Mouse (Mus musculus) adrenal gland (tissue): ENCODE data around the gene Fli1.

ENCODE experiments used
- intact Hi-C: fragments of 180-260 bp; cut with DNase I; formaldehyde crosslinking; loops from one replicate; pipeline ENCODE4 v1.15.1; 2025
- long read RNA-seq, 2 experiments: library from polyadenylated mRNA; unstranded; transcript quantifications; one replicate each; pipeline ENCODE4 v2.0.0; 2020; ENCODE audit warnings: borderline replicate concordance in 1 of 2; ENCODE audit not compliant: insufficient replicate concordance in 1 of 2

Gene Fli1
- long read RNA-seq, experiment 1, partial matches to known transcripts: 0 of 4 reads
- long read RNA-seq, experiment 1, other reads (novel, unspliced or antisense): 3 of 4 reads
- long read RNA-seq, experiment 2, partial matches to known transcripts: 0 of 4 reads
- long read RNA-seq, experiment 2, other reads (novel, unspliced or antisense): 4 of 4 reads

GRCm38 (mm10) chr9:32542212-32543039, at the start of gene Fli1:
Gene Fli1 (minus strand): TSS chr9:32542861.
- intact Hi-C loops: no loop called here

GRCm38 (mm10) chr9:32591732-32592582, 49.3 kb upstream of the Fli1 start:
- intact Hi-C loops: no loop called here

- intact Hi-C loops: loop anchor here (1.0 kb wide), 3 partner anchors 350 to 657 kb away; no protein-coding TSS in a partner anchor
These were observed 47.9 kb upstream of the Fli1 start for GRCm38 (mm10) chr9:32590571-32590970.

- intact Hi-C loops: loop anchor here (1.0 to 5.0 kb wide), 4 partner anchors 350 to 657 kb away; no protein-coding TSS in a partner anchor
These were observed 47.2 kb upstream of the Fli1 start for GRCm38 (mm10) chr9:32589900-32590299.

GRCm38 (mm10) chr9:32585357-32585756, 42.7 kb upstream of the Fli1 start:
- intact Hi-C loops: loop anchor here (5.0 kb wide), 1 partner anchor 497 kb away; no protein-coding TSS in a partner anchor

- intact Hi-C loops: no loop called here
These were observed 41.2 kb upstream of the Fli1 start for GRCm38 (mm10) chr9:32583905-32584304.

- intact Hi-C loops: no loop called here
These were observed 39.4 kb upstream of the Fli1 start for GRCm38 (mm10) chr9:32581851-32582573.

- intact Hi-C loops: no loop called here
These were observed 35.8 kb upstream of the Fli1 start for GRCm38 (mm10) chr9:32578411-32578810.

GRCm38 (mm10) chr9:32573638-32574037, 31.0 kb upstream of the Fli1 start:
- intact Hi-C loops: no loop called here

GRCm38 (mm10) chr9:32571676-32572075, 29.0 kb upstream of the Fli1 start:
- intact Hi-C loops: no loop called here

- intact Hi-C loops: no loop called here
These were observed 27.9 kb upstream of the Fli1 start for GRCm38 (mm10) chr9:32570547-32570946.

GRCm38 (mm10) chr9:32569261-32569660, 26.6 kb upstream of the Fli1 start:
- intact Hi-C loops: no loop called here

GRCm38 (mm10) chr9:32567603-32568002, 24.9 kb upstream of the Fli1 start:
- intact Hi-C loops: no loop called here

- intact Hi-C loops: no loop called here
These were observed 22.6 kb upstream of the Fli1 start for GRCm38 (mm10) chr9:32565309-32565708.

GRCm38 (mm10) chr9:32562837-32563236, 20.2 kb upstream of the Fli1 start:
- intact Hi-C loops: no loop called here

- intact Hi-C loops: no loop called here
These were observed 19.7 kb upstream of the Fli1 start for GRCm38 (mm10) chr9:32562409-32562808.

- intact Hi-C loops: no loop called here
These were observed 18.7 kb upstream of the Fli1 start for GRCm38 (mm10) chr9:32561190-32561890.

GRCm38 (mm10) chr9:32559859-32560258, 17.2 kb upstream of the Fli1 start:
- intact Hi-C loops: loop anchor here (10.0 kb wide), 1 partner anchor 115 kb away; no protein-coding TSS in a partner anchor

GRCm38 (mm10) chr9:32559454-32559853, 16.8 kb upstream of the Fli1 start:
- intact Hi-C loops: loop anchor here (10.0 kb wide), 1 partner anchor 115 kb away; no protein-coding TSS in a partner anchor

GRCm38 (mm10) chr9:32556313-32556712, 13.7 kb upstream of the Fli1 start:
- intact Hi-C loops: loop anchor here (10.0 kb wide), 1 partner anchor 112 kb away; no protein-coding TSS in a partner anchor
